25 mouse cellular contexts compared by ENCODE assay signal in genomic region chr16:30535075-30535474, GRCm38 (mm10). TPM values are rescaled to one million over a fixed set of nuclear protein-coding genes. Genes with fewer than 3 reads are reported as not detected.
DNase-seq lines count a peak whose midpoint lies in the region; ATAC-seq and TF ChIP-seq lines count a peak whose summit lies in the region.
"Had no signal": no experiment of that assay in that cellular context is flagged by ENCODE, and none has a peak within 500 bp of the region (broad histone marks: within the 10 kb centered on the region; RNA-seq: fewer than 3 reads in every experiment).

No protein-coding gene starts in this region.

- no peaks in the 10 kb centered on the region for H3K9me3 ChIP-seq in forebrain, postnatal 0 days (ENCODE audit: low read length)
- H3K9me3 ChIP-seq: embryonic facial prominence, embryonic 10.5 days; embryonic facial prominence, embryonic 13.5 days; forebrain, embryonic 12.5 days; forebrain, embryonic 15.5 days; hindbrain, embryonic 12.5 days; hindbrain, embryonic 15.5 days had no signal

- H3K4me2 ChIP-seq in forebrain, postnatal 0 days (ENCODE audit: low read depth) = no peak overlapping the region
- H3K4me2 ChIP-seq: embryonic facial prominence, embryonic 13.5 days; forebrain, embryonic 12.5 days; forebrain, embryonic 15.5 days; hindbrain, embryonic 12.5 days; hindbrain, embryonic 15.5 days had no signal

- H3K4me3 ChIP-seq in forebrain, postnatal 0 days (ENCODE audit: low read depth, low read length) = no peak overlapping the region
- H3K4me3 ChIP-seq: embryonic facial prominence, embryonic 10.5 days; embryonic facial prominence, embryonic 13.5 days; erythroblast, embryonic 14.5 days; forebrain, embryonic 12.5 days; forebrain, embryonic 15.5 days; hindbrain, embryonic 12.5 days; hindbrain, embryonic 15.5 days had no signal

- H3K27me3 ChIP-seq in forebrain, postnatal 0 days (ENCODE audit: insufficient read depth, low read length) = no peaks in the 10 kb centered on the region
- H3K27me3 ChIP-seq: embryonic facial prominence, embryonic 13.5 days; forebrain, embryonic 12.5 days; forebrain, embryonic 15.5 days; hindbrain, embryonic 12.5 days; hindbrain, embryonic 15.5 days; Patski had no signal

- no peak overlapping the region for H3K27ac ChIP-seq in forebrain, postnatal 0 days (ENCODE audit: low read depth, low read length)
- H3K27ac ChIP-seq: embryonic facial prominence, embryonic 10.5 days; embryonic facial prominence, embryonic 13.5 days; forebrain, embryonic 12.5 days; forebrain, embryonic 15.5 days; hindbrain, embryonic 12.5 days; hindbrain, embryonic 15.5 days had no signal

- no peaks in the 10 kb centered on the region for H3K4me1 ChIP-seq in forebrain, postnatal 0 days (ENCODE audit: insufficient read depth)
- H3K4me1 ChIP-seq: embryonic facial prominence, embryonic 13.5 days; forebrain, embryonic 12.5 days; forebrain, embryonic 15.5 days had no signal

- WGBS in forebrain, postnatal 0 days = 89% methylated on average over 1 of the region's 1 CpGs

- TF ChIP-seq CTCF in forebrain, postnatal 0 days (IDR thresholded peaks at IDR 0.05; ENCODE audit: low read depth) = no peak

- peaks cover 24% of the 10 kb centered on the region for H3K36me3 ChIP-seq in forebrain, postnatal 0 days (ENCODE audit: insufficient read depth)

- DNase-seq in CD4-positive helper T cell, adult 2 months (ENCODE audit: low read depth, low spot score) = peak; percentile 65
- peak; percentile 66 for DNase-seq in naive thymus-derived CD4-positive, alpha-beta T cell, adult 2 months (ENCODE audit: low read depth)
- DNase-seq in forebrain, postnatal 0 days = no peak
- no peak for DNase-seq in left cerebral cortex, adult 18-20 months (ENCODE audit: low spot score in 2 of 2)
- DNase-seq in thymus, postnatal 0 days (ENCODE audit: low spot score) = no peak
- no peak for DNase-seq in ovary, postnatal 36 days (ENCODE audit: low spot score)
- DNase-seq: adrenal gland, adult 8-10 months; adrenal gland, postnatal 25 days; cerebellum, adult 11-12 months; cerebellum, adult 8-10 months; cerebellum, postnatal 10 days; cerebellum, postnatal 36 days; embryo, embryonic 11 days; gastrocnemius, postnatal 14 days; heart, adult 11 months had no signal

- H3K9ac ChIP-seq in forebrain, postnatal 0 days = no peak overlapping the region
- H3K9ac ChIP-seq: embryonic facial prominence, embryonic 13.5 days; forebrain, embryonic 12.5 days; forebrain, embryonic 15.5 days; hindbrain, embryonic 12.5 days; hindbrain, embryonic 15.5 days had no signal

- ATAC-seq in CD4-positive, CD25-positive, alpha-beta regulatory T cell, adult 4 months = peak; percentile 85
- ATAC-seq in activated CD4-positive, CD25-positive, alpha-beta regulatory T cell, adult 4 months = peak; percentile 77
- no peak for ATAC-seq in forebrain, postnatal 0 days
- ATAC-seq: forebrain, embryonic 15.5 days; Patski had no signal

RNA-seq across cellular contexts. Expression of gene Tmem44, which starts 15.6 kb away (rescaled TPM):
- polyA plus RNA-seq in CD4-positive, CD25-positive, alpha-beta regulatory T cell, adult 4 months (2017; shearing (Covaris generic)) = under 1 TPM in 1 of 2 experiments, not detected in 1; 0.70 TPM
- under 1 TPM in 1 of 2 experiments, not detected in 1; 0.85 TPM for polyA plus RNA-seq in activated CD4-positive, CD25-positive, alpha-beta regulatory T cell, adult 4 months (2017; shearing (Covaris generic))
- 107 and 113 TPM in 2 replicates for total RNA-seq in forebrain, postnatal 0 days (2014; rRNA removed)
- 66.1 and 66.6 TPM in 2 replicates for polyA plus RNA-seq in forebrain, postnatal 0 days (2015; fragmentation: Nextera tagmentation; extraction: Ambion mirVana)
- 10 to 100 TPM; 60.4 to 64.9 TPM for total RNA-seq in left cerebral cortex, adult 18-20 months (2021)
- polyA plus RNA-seq in thymus, postnatal 0 days (2015; fragmentation: Nextera tagmentation; extraction: Ambion mirVana) = 2.1 and 2.2 TPM in 2 replicates

RNA-seq across cellular contexts. Expression of gene Lsg1, which starts 52.3 kb away (rescaled TPM):
- polyA plus RNA-seq in CD4-positive, CD25-positive, alpha-beta regulatory T cell, adult 4 months (2017; shearing (Covaris generic)) = 10 to 100 TPM; 62.1 to 88.6 TPM
- 10 to 100 TPM; 54.3 to 65.2 TPM for polyA plus RNA-seq in activated CD4-positive, CD25-positive, alpha-beta regulatory T cell, adult 4 months (2017; shearing (Covaris generic))
- 20.4 and 27.7 TPM in 2 replicates for total RNA-seq in forebrain, postnatal 0 days (2014; rRNA removed)
- 40.8 and 41.4 TPM in 2 replicates for polyA plus RNA-seq in forebrain, postnatal 0 days (2015; fragmentation: Nextera tagmentation; extraction: Ambion mirVana)
- 10 to 100 TPM; 18.3 to 21.1 TPM for total RNA-seq in left cerebral cortex, adult 18-20 months (2021)
- 67.2 and 68.2 TPM in 2 replicates for polyA plus RNA-seq in thymus, postnatal 0 days (2015; fragmentation: Nextera tagmentation; extraction: Ambion mirVana)

Comparison
In these comparisons a context has a peak if more than half of its experiments do, and no peak if none do; other contexts are left out.
1. DNase-seq: peak in CD4-positive helper T cell, adult 2 months (single experiment) and naive thymus-derived CD4-positive, alpha-beta T cell, adult 2 months (single experiment); none in forebrain, postnatal 0 days (single experiment), left cerebral cortex, adult 18-20 months (0 of 2), thymus, postnatal 0 days (single experiment) and ovary, postnatal 36 days (single experiment).
2. RNA of gene Tmem44, which starts 15.6 kb away (polyA plus RNA-seq): 66.1 to 66.6 TPM in forebrain, postnatal 0 days; 2.1 to 2.2 TPM in thymus, postnatal 0 days, 0.85 TPM in activated CD4-positive, CD25-positive, alpha-beta regulatory T cell, adult 4 months and 0.70 TPM in CD4-positive, CD25-positive, alpha-beta regulatory T cell, adult 4 months; every median in the first group is over 10 times any median in the second.